Mouse (Mus musculus) CH12.LX (cell line): ENCODE data around the gene Plod3. TPM values are rescaled to one million over a fixed set of nuclear protein-coding genes. Genes with fewer than 3 reads are reported as not detected.
A peak's percentile ranks its signal among the peaks of the same experiment; 100 is the strongest.

Source experiments
- DNase-seq: peaks from one replicate; pipeline ENCODE4 v3.0.0-alpha.2; 2013; ENCODE audit errors: extremely low read depth
- H3K27ac ChIP-seq: 2 replicates; pipeline ENCODE4 v1.5.1; 2012; ENCODE audit warnings: low read depth, mild to moderate bottlenecking, control low read depth, moderate library complexity; ENCODE audit not compliant: insufficient read depth
- H3K27me3 ChIP-seq: replicated peaks from 2 replicates; pipeline ENCODE3; 2012; ENCODE audit warnings: inconsistent platforms
- H3K36me3 ChIP-seq, 2 experiments: replicated peaks in 1 of 2; 2 replicates each; pipeline versions ENCODE3 to v1.6.1; 2012; ENCODE audit warnings: inconsistent platforms in 1 of 2, low read length in 1 of 2, mild to moderate bottlenecking in 1 of 2, mixed read lengths in 1 of 2, moderate library complexity in 1 of 2; ENCODE audit not compliant: control insufficient read depth in 1 of 2, insufficient read depth in 1 of 2
- H3K4me1 ChIP-seq, 2 experiments: 2 replicates each; pipeline ENCODE4 v1.6.1; 2012; ENCODE audit warnings: inconsistent platforms in 1 of 2, moderate library complexity in 1 of 2; ENCODE audit not compliant: insufficient read depth in 2 of 2, control insufficient read depth in 1 of 2
- H3K4me2 ChIP-seq: 2 replicates; pipeline ENCODE4 v1.6.1; 2012; ENCODE audit warnings: low read depth, mild to moderate bottlenecking, control low read depth; ENCODE audit not compliant: poor library complexity, insufficient read depth, severe bottlenecking
- H3K4me3 ChIP-seq, 3 experiments: fragments of 150-350 bp in 1 of 3; sonication (generic) in 1 of 3; replicated peaks in 1 of 3; 2 replicates each; pipeline versions ENCODE3 to v1.5.1; 2011 to 2012; ENCODE audit warnings: low read depth in 2 of 3, low read length in 2 of 3, mild to moderate bottlenecking in 2 of 3, moderate library complexity in 2 of 3, control low read depth in 1 of 3, improper control_type of control experiment in 1 of 3, inconsistent platforms in 1 of 3, mixed read lengths in 1 of 3; ENCODE audit not compliant: poor library complexity in 1 of 3
- H3K79me2 ChIP-seq: replicated peaks from 2 replicates; pipeline ENCODE4 v1.6.1; 2012; ENCODE audit warnings: mild to moderate bottlenecking, moderate library complexity; ENCODE audit not compliant: control insufficient read depth, poor library complexity, insufficient read depth, severe bottlenecking; ENCODE audit errors: extremely low read depth
- H3K9ac ChIP-seq: 2 replicates; pipeline ENCODE4 v1.6.1; 2012; ENCODE audit warnings: low read depth, mild to moderate bottlenecking, control low read depth, moderate library complexity; ENCODE audit not compliant: insufficient read depth
- H3K9me3 ChIP-seq: replicated peaks from 2 replicates; pipeline ENCODE3; 2012; ENCODE audit warnings: low read length, inconsistent platforms, mixed read lengths
- CHD2 ChIP-seq: IDR thresholded peaks from 2 replicates; pipeline ENCODE4 v1.6.1; 2011; ENCODE audit warnings: low read length, improper control_type of control experiment
- CTCF ChIP-seq, 2 experiments: IDR thresholded peaks in 1 of 2; conservative IDR thresholded peaks in 1 of 2; 2 replicates each; pipeline ENCODE4 v1.5.1; 2011 to 2012; ENCODE audit warnings: low read depth in 2 of 2, low read length in 2 of 2, improper control_type of control experiment in 1 of 2, inconsistent platforms in 1 of 2, mild to moderate bottlenecking in 1 of 2, moderate library complexity in 1 of 2
- E2F4 ChIP-seq: IDR thresholded peaks from 2 replicates; pipeline ENCODE4 v1.6.1; 2011; ENCODE audit warnings: low read depth, low read length, improper control_type of control experiment; ENCODE audit not compliant: insufficient replicate concordance
- GABPA ChIP-seq: IDR thresholded peaks from 2 replicates; pipeline ENCODE4 v1.6.1; 2012; ENCODE audit warnings: low read depth, low read length, improper control_type of control experiment, inconsistent platforms; ENCODE audit not compliant: insufficient replicate concordance
- IRF4 ChIP-seq: IDR thresholded peaks from 2 replicates; pipeline ENCODE4 v1.6.1; 2014; ENCODE audit warnings: low read depth, mild to moderate bottlenecking, inconsistent platforms, low read length, improper control_type of control experiment
- KAT2A ChIP-seq: IDR thresholded peaks from 2 replicates; pipeline ENCODE4 v1.6.1; 2012; ENCODE audit warnings: low read length, improper control_type of control experiment, inconsistent platforms; ENCODE audit not compliant: insufficient replicate concordance
- MYC ChIP-seq: IDR thresholded peaks from 2 replicates; pipeline ENCODE4 v1.6.1; 2011; ENCODE audit warnings: low read depth, mild to moderate bottlenecking, improper control_type of control experiment, low read length
- POLR2A ChIP-seq: IDR thresholded peaks from 2 replicates; pipeline ENCODE4 v1.6.1; 2011; ENCODE audit warnings: low read depth, mild to moderate bottlenecking, improper control_type of control experiment, low read length
- POLR2AphosphoS2 ChIP-seq: IDR thresholded peaks from 2 replicates; pipeline ENCODE4 v1.6.1; 2011; ENCODE audit warnings: low read depth, low read length, improper control_type of control experiment
- RAD21 ChIP-seq: IDR thresholded peaks from 2 replicates; pipeline ENCODE4 v1.6.1; 2011; ENCODE audit warnings: low read depth, mild to moderate bottlenecking, low read length, improper control_type of control experiment, moderate library complexity
- SMC3 ChIP-seq: IDR thresholded peaks from 2 replicates; pipeline ENCODE4 v1.6.1; 2011; ENCODE audit warnings: low read depth, low read length, improper control_type of control experiment
- USF2 ChIP-seq: conservative IDR thresholded peaks from 2 replicates; pipeline ENCODE4 v1.6.1; 2011; ENCODE audit warnings: low read depth, low read length, improper control_type of control experiment
- dilution Hi-C: fragments of 300-500 bp; cut with MboI; formaldehyde crosslinking; loops from 2 replicates; pipeline ENCODE4 v1.14.3; 2020; ENCODE audit warnings: low sequenced_read_pairs; ENCODE audit not compliant: extremely low pct_unique_long_range_greater_than_20kb, extremely low pct_ligation_motif_present
- in situ Hi-C: fragments of 300-500 bp; cut with MboI; formaldehyde crosslinking; loops from 3 replicates; pipeline ENCODE4 v1.14.3; 2019; ENCODE audit warnings: low sequenced_read_pairs, low pct_ligation_motif_present, low pct_unique_long_range_greater_than_20kb, mixed read lengths
- polyA plus RNA-seq: library from polyadenylated mRNA; unstranded; fragments of >175 nt; gene quantifications from 2 replicates; pipeline ENCODE4 v1.2.1, GENCODE M21; 2012; ENCODE audit warnings: low read depth; ENCODE audit not compliant: insufficient read length
- total RNA-seq, 2 experiments: library from RNA; depleted of rRNA; stranded (reverse); fragments of 300-350 nt in 1 of 2; fragments of >200 nt in 1 of 2; gene quantifications; 2 replicates each; pipeline ENCODE4 v1.2.3; 2012 to 2014

Plod3 gene
- total and polyA plus RNA-seq, 3 experiments, result 8.8 to 45.2 (median 23.6) TPM

DNA sequence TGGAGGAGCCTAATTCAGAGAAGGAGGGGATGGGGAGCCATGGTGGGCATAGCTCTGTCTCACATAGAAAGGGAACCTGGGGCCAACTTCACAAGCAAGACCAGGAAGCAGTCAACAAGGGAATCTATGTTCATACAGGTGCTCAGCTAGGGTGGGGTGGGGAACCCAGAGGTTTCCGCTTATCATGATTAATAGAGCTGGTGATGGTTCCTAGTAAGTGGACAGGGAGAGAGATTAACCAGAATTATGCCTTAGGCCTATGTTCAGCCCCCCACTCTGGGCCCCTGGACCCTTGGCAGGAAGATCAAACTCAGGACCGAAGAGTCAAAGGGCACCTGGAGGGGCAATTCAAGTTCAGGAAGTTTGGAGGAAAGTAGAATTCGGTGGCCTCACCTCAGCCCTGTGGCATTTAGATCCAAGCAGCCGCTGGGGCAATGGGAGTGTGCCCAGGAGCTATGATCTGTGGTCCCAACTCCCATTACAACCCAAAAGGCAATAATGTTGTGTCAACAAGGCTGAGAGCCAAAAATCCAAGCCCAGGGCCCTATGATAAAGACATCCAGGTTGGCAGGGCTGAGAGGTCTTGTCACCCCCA lies 19.9 kb upstream of the Plod3 start:
- Histone ChIP-seq H3K27ac (no peak overlapping the region), H3K36me3 (peaks cover 35 to 69% of the 10 kb centered on the region in 2 experiments), H3K4me1 (peaks cover 0 to 9% of the 10 kb centered on the region in 2 experiments; a peak in 2 of 4 replicates), H3K4me3 (no peak overlapping the region), H3K4me2 (no peak overlapping the region), H3K9me3 (no peaks in the 10 kb centered on the region), H3K27me3 (no peaks in the 10 kb centered on the region), H3K79me2 (no peaks in the 10 kb centered on the region), H3K9ac (no peak overlapping the region)
- dilution Hi-C loops, result no loop called here
- in situ Hi-C loops, result no loop called here
- DNase-seq, result no peak
- no peak for TF ChIP-seq MYC
- no peak for TF ChIP-seq CHD2
- TF ChIP-seq IRF4, result no peak
- TF ChIP-seq GABPA, result no peak
- TF ChIP-seq POLR2AphosphoS2, result 0 out of 2 replicates have a peak, but pooled peaks have one; percentile 51
- no peak for TF ChIP-seq KAT2A
- TF ChIP-seq E2F4, result no peak
- no peak for TF ChIP-seq USF2

DNA sequence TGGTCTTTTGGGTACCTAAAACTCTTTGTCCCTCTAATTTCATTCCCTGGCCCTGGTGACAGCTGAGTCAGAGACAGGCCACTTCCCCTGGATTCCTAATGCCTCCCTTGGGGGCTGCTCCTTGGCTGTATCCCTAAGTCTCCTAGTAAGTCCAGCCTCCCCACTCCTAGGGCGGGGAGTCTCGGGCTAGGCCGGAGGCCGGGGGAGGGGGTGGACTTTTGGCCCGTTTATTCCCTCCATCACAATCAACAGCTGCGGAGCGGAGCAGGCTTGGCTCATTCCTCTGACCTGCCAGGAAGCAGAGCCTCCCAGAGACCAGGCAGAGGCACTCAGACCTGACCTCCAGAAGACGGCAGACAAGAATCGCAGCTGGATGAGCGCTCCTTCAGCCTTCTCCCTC lies 19.2 kb upstream of the Plod3 start:
- Histone ChIP-seq H3K9me3 (no peaks in the 10 kb centered on the region), H3K36me3 (peaks cover 35 to 69% of the 10 kb centered on the region in 2 experiments)
- in situ Hi-C loops, result no loop called here

DNA sequence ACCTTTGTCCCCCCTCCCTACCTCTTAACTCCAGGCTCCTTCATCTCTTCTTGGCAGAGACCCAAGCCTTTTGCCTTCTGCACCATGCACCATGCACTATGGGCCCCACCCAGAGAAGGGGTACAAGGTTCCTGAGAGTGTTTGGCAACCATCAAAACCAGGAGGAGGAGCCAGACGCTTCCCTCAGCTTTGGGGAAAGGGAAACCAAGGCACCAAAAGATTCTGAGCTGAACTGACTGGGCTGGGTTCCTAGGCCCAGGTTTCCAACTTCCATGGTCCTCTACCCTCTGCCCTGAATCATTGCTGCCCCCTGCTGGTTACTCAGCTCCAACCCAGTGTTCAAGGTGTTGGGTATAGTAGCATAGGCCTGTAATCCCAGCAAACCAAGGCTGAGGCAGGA lies 16.1 kb upstream of the Plod3 start:
- no peak overlapping the region for H3K9ac ChIP-seq
- H3K9me3 ChIP-seq, result no peaks in the 10 kb centered on the region
- peaks cover 9 to 47% of the 10 kb centered on the region in 2 experiments for H3K36me3 ChIP-seq
- no peaks in the 10 kb centered on the region for H3K4me1 ChIP-seq
- in situ Hi-C loops, result no loop called here
- TF ChIP-seq CTCF (conservative IDR thresholded peaks at IDR 0.05 in 1 of 2, IDR thresholded peaks at IDR 0.05 in 1 of 2; ENCODE audit: low read depth in 2 of 2, low read length in 2 of 2) (peak; percentile 49 to 91), MYC (no peak), SMC3 (peak; percentile 90), RAD21 (peak; percentile 82)
- TF ChIP-seq, all 38 proteins: peak for 3
- no peaks in the 10 kb centered on the region for H3K27me3 ChIP-seq
- no peak overlapping the region for H3K4me2 ChIP-seq
- H3K4me3 ChIP-seq, result no peak overlapping the region
- H3K79me2 ChIP-seq, result no peaks in the 10 kb centered on the region
- no peak overlapping the region for H3K27ac ChIP-seq
- peak; percentile 77 for DNase-seq
- dilution Hi-C loops, result no loop called here

More for the DNA sequence above, 19.2 kb upstream of the Plod3 start:
- Histone ChIP-seq H3K79me2 (no peaks in the 10 kb centered on the region), H3K27me3 (no peaks in the 10 kb centered on the region), H3K4me3 (no peak overlapping the region), H3K4me1 (peaks cover 0 to 9% of the 10 kb centered on the region in 2 experiments; a peak in 2 of 4 replicates), H3K9ac (no peak overlapping the region), H3K4me2 (no peak overlapping the region), H3K27ac (no peak overlapping the region)
- TF ChIP-seq GABPA, result no peak
- peak; percentile 26; the same call in 1 of the 2 replicates for TF ChIP-seq POLR2A
- dilution Hi-C loops, result no loop called here
- DNase-seq, result no peak
